Mouse (Mus musculus): ENCODE measurements around the gene Chac1. TPM values are rescaled to one million over a fixed set of nuclear protein-coding genes. Genes with fewer than 3 reads are reported as not detected.

Gene Chac1
- polyA plus RNA-seq (2016; fragmentation: Nextera tagmentation; extraction: Ambion mirVana): 2.4 and 2.7 TPM in 2 replicates

- ATAC-seq (ENCODE audit: low FRiP score): peak; percentile 96
- Histone ChIP-seq H3K9ac (peak within 1 kb of the TSS; percentile 58), H3K27ac (no peak within 1 kb of the TSS), H3K27me3 (peaks cover 36% of the 10 kb centered on the region), H3K4me1 (peaks cover 14% of the 10 kb centered on the region), H3K4me2 (peak within 1 kb of the TSS; percentile 89), H3K4me3 (replicated peaks) (peak within 1 kb of the TSS; percentile 61), H3K36me3 (replicated peaks) (no peaks in the 10 kb centered on the region), H3K9me3 (no peaks in the 10 kb centered on the region)
- WGBS: 5% methylated on average over 58 of the region's 58 CpGs
These were observed at the start of gene Chac1 for GRCm38 (mm10) chr2:119350555-119351486. Gene Chac1, plus strand, starts transcription at chr2:119351229.

GRCm38 (mm10) chr2:119302876-119303275 lies 48.2 kb upstream of the Chac1 start:
- Histone ChIP-seq H3K4me2 (no peak overlapping the region), H3K4me3 (replicated peaks) (no peak overlapping the region), H3K27ac (no peak overlapping the region), H3K9me3 (no peaks in the 10 kb centered on the region), H3K4me1 (peaks cover 34% of the 10 kb centered on the region), H3K9ac (no peak overlapping the region), H3K27me3 (no peaks in the 10 kb centered on the region), H3K36me3 (replicated peaks) (peaks cover 19% of the 10 kb centered on the region)
- 70% methylated on average over 6 of the region's 6 CpGs for WGBS
- ATAC-seq (ENCODE audit: low FRiP score): no peak

DNA sequence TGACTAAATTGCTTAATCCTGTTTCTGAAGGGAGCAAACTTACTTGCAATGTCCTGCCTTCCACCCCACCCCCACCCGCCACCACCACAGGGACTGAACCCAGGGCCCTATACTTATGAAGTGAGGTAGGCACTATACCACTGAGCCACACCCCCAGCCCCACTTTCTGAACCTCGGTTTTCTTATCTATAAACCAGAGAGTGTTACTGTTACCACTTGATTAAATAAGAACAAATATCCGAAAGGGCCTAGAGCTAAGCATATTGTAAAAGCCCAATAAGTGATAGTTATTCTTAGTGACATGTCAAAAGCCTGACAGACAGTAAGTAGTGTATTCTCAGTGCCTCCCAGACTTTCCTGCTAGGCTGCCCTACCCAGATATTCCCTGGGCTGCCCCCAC lies 46.6 kb upstream of the Chac1 start:
- 56% methylated on average over 3 of the region's 3 CpGs for WGBS
- Histone ChIP-seq H3K4me3 (replicated peaks) (no peak overlapping the region), H3K27me3 (no peaks in the 10 kb centered on the region), H3K9me3 (no peaks in the 10 kb centered on the region), H3K9ac (no peak overlapping the region), H3K27ac (no peak overlapping the region), H3K36me3 (replicated peaks) (0 out of 2 replicates have a peak, but pooled peaks cover 5% of the 10 kb centered on the region), H3K4me2 (no peak overlapping the region), H3K4me1 (peaks cover 34% of the 10 kb centered on the region)
- ATAC-seq (ENCODE audit: low FRiP score): no peak

DNA sequence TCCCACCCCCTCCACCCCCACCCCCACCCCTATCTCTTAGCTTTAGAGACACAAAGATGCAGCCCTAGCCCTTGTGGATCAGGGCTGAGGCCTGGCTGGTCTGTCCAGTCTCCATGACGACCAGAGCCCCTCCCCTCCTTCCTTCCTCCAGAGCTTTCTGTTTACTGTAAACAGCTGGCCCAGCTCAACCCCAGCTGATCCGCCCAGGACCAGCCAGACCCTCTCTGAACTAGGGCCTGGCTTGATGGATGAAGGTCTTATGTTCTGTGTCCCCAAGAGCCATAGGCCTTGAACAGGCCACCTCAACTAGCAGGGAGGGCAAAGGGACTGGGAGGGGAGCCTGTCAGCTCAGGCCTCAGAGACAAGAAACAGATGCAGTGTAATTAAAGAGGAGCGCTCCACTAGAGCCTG lies 46.2 kb upstream of the Chac1 start:
- Histone ChIP-seq H3K4me1 (peaks cover 32% of the 10 kb centered on the region), H3K27me3 (no peaks in the 10 kb centered on the region), H3K4me3 (replicated peaks) (no peak overlapping the region), H3K4me2 (no peak overlapping the region), H3K9me3 (no peaks in the 10 kb centered on the region), H3K27ac (peak overlapping the region; percentile 31; the same call in 1 of the 2 replicates), H3K9ac (no peak overlapping the region), H3K36me3 (replicated peaks) (0 out of 2 replicates have a peak, but pooled peaks cover 1% of the 10 kb centered on the region)
- ATAC-seq (ENCODE audit: low FRiP score): peak; percentile 73
- 19% methylated on average over 3 of the region's 3 CpGs for WGBS

DNA sequence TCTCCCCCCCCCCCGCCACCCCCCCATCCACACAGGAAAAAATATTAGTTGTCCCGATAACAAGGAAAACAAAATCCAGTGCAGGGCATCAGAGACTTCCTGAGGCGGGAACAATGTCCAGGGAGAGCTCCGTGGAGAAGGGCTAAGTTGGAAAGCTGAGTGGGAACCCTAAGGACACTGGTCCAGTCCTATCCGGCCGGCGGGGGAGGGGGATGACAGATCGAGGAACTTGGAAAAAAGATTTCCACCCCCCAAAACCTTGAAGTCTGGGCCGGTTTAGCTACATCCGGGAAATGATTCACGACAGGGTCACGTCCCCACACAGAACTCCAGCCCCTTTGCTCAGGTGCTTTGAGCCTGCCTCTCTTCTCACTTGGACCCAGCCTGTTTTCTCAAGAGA lies 39.5 kb upstream of the Chac1 start:
- H3K9ac ChIP-seq: no peak overlapping the region
- H3K4me1 ChIP-seq: peaks cover 17% of the 10 kb centered on the region
- H3K4me2 ChIP-seq: no peak overlapping the region
- ATAC-seq (ENCODE audit: low FRiP score): no peak
- no peak overlapping the region for H3K4me3 ChIP-seq (replicated peaks)
- peaks cover 60% of the 10 kb centered on the region for H3K27me3 ChIP-seq
- no peaks in the 10 kb centered on the region for H3K9me3 ChIP-seq
- no peak overlapping the region for H3K27ac ChIP-seq
- WGBS: 57% methylated on average over 11 of the region's 12 CpGs
- no peaks in the 10 kb centered on the region for H3K36me3 ChIP-seq (replicated peaks)

DNA sequence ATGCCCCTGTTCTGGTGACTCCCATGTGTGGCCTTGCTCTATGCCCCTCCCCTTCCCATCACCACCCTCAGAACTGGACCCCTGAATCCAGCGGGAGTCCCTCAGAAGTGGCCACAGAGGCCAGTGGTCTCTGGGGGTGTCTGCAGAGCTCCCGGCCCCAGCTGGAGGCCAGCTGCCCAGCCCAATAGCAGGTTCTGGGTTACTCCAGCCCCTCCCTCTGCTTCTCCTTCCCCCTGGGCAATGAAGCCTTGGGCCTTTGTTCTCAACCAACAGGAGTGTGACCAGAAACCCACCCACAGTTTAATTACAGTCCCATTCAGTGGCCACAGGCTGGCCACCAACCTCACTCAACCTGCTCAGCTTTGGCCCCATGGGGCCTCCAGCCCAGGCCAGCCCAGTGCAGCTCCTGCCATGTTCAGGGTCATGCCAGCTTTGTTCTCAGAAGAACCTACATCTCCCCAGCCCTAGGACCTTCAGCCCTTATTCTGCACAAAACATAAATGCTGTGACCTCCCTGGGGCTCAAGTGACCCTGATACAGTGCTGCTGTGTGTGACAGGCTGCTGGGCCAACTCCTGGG lies 38.6 kb upstream of the Chac1 start:
- ATAC-seq (ENCODE audit: low FRiP score): 0 out of 2 replicates have a peak, but pooled peaks have one; percentile 15
- no peak overlapping the region for H3K27ac ChIP-seq

DNA sequence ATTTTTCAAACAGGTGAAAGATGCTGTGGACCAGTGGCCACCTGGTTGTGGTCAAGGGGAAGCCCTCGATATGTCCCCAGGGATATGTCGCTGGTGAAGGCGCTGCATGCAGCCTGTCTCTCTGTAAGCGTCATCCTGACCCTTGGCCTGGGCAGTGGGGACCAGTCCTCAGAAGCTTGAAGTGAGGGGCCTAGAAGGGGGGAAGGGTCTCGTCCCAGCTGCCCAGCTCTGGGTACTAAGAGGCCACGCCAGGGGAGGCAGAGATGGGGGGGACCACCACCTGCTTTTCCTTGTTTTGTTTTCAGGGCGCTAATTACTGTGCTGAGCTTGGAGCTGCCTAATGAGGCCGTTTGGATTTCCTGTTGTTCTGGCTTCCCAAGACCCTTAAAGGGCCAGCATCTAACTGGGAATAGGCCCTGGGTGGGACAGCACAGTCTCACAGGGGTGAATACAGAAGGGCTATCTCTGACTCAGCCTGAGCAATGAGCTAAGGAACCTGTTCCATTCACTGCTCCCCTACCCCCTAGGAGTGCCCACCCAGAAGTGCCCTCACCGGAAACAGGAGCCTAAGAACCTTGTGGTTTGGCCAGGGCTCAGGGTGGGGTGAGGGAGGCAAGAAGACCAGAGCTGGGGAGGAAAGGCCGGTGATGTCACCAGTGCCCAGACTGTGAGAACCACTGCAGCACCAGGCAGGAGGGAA lies 37.1 kb upstream of the Chac1 start:
- Histone ChIP-seq H3K4me1 (peaks cover 17% of the 10 kb centered on the region), H3K4me2 (0 out of 2 replicates have a peak overlapping the region, but pooled peaks have one; percentile 23), H3K27ac (no peak overlapping the region), H3K27me3 (peaks cover 84% of the 10 kb centered on the region), H3K4me3 (replicated peaks) (no peak overlapping the region), H3K36me3 (replicated peaks) (no peaks in the 10 kb centered on the region), H3K9me3 (no peaks in the 10 kb centered on the region), H3K9ac (no peak overlapping the region)
- WGBS: 21% methylated on average over 10 of the region's 10 CpGs
- ATAC-seq (ENCODE audit: low FRiP score): peak; percentile 52

More for the DNA sequence above, 38.6 kb upstream of the Chac1 start:
- Histone ChIP-seq H3K36me3 (replicated peaks) (no peaks in the 10 kb centered on the region), H3K9me3 (no peaks in the 10 kb centered on the region), H3K4me3 (replicated peaks) (no peak overlapping the region), H3K9ac (no peak overlapping the region), H3K4me1 (peaks cover 17% of the 10 kb centered on the region), H3K27me3 (peaks cover 70% of the 10 kb centered on the region), H3K4me2 (no peak overlapping the region)
- 45% methylated on average over 2 of the region's 2 CpGs for WGBS

DNA sequence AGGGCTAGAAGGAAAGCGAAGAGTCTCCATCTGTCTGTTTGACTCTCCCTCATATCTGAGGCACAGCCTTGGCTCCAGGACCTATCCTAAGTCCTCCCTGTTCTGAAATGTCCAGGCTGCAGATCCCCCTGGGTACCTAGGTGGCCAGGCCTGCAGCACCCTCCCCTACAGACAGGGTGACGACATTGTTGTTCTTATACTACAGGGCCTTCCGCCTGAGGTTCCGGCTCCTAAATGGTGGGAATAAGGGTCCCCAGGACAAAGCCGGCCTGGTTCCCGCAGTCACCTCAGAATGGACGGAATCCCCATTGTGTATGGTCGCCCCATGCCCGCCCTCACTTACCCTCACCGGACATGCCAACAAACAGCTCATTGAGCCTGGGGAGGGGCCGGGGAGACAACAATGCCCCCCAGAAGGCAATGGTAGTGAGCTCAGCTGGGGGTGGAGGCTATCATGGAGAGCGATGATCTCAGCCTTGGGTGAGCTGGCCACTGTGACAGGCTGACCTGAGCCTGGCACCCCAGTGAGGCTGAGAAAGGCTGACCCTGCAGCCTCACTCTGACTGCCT lies 36.2 kb upstream of the Chac1 start:
- no peak overlapping the region for H3K9ac ChIP-seq
- H3K27ac ChIP-seq: no peak overlapping the region
- peaks cover 92% of the 10 kb centered on the region for H3K27me3 ChIP-seq
- peaks cover 17% of the 10 kb centered on the region for H3K4me1 ChIP-seq
- H3K4me2 ChIP-seq: no peak overlapping the region
- ATAC-seq (ENCODE audit: low FRiP score): no peak
- H3K9me3 ChIP-seq: no peaks in the 10 kb centered on the region
- WGBS: 45% methylated on average over 12 of the region's 12 CpGs
- no peak overlapping the region for H3K4me3 ChIP-seq (replicated peaks)
- no peaks in the 10 kb centered on the region for H3K36me3 ChIP-seq (replicated peaks)

DNA sequence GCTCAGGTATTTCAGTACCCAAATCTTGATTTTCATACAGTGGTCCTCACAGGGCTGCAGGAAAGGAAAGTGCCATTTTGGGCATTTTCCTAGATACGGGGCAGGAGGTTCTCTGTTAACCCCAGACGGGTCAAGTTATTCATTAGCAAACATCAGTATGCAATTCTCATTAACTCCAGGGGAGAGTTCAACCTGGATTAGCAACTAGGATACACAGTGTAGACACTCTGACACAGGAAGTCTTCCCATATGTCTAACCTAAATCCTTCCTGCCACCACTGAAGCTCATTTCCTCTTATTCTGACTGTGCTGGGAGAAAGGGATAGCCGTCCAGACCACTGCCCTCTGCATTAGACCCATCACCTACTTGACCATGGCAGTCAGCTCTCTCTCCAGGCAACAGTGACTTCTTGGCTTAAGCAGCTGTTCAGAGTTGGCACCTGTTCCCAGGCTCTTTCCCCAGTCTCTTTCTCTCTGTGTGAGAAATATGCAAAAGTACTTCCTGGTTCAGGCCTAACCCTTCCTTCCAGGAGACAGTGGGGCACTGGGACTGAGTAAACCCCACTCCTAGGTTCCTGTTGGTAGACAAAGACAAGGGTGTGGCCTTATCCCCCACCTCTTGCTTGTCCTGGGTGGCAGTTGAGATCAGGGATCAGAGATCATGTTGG lies 32.9 kb upstream of the Chac1 start:
- ATAC-seq (ENCODE audit: low FRiP score): no peak
- Histone ChIP-seq H3K9ac (no peak overlapping the region), H3K4me2 (no peak overlapping the region), H3K36me3 (replicated peaks) (no peaks in the 10 kb centered on the region), H3K4me1 (peaks cover 37% of the 10 kb centered on the region), H3K4me3 (replicated peaks) (no peak overlapping the region), H3K27ac (no peak overlapping the region), H3K27me3 (peaks cover 97% of the 10 kb centered on the region), H3K9me3 (no peaks in the 10 kb centered on the region)
- 71% methylated on average over 3 of the region's 3 CpGs for WGBS

DNA sequence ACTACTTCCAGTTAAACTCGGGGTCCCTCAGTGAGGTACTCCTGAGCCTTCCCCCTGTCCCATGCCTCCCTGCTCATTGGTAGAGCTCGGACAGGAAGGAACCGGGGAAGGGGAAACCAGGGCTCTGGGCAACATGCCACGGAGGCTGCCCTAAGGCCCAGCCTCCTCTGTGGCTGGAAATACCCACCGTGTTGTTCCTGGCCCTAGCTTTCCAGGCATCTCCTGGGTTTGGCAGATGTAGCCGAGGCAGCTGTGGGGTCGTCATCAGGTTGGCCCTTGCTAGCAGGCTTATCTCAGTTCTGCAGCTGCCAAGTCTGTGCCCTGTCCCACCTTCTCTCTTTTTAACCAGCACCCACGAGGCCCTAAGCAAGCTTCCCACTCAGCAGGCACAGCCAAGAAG lies 30.5 kb upstream of the Chac1 start:
- WGBS: 75% methylated on average over 8 of the region's 8 CpGs
- no peaks in the 10 kb centered on the region for H3K36me3 ChIP-seq (replicated peaks)
- no peak overlapping the region for H3K4me3 ChIP-seq (replicated peaks)
- H3K9ac ChIP-seq: no peak overlapping the region
- no peak overlapping the region for H3K4me2 ChIP-seq
- no peak for ATAC-seq (ENCODE audit: low FRiP score)
- no peak overlapping the region for H3K27ac ChIP-seq
- H3K9me3 ChIP-seq: no peaks in the 10 kb centered on the region
- H3K4me1 ChIP-seq: peaks cover 49% of the 10 kb centered on the region
- H3K27me3 ChIP-seq: peaks cover 99% of the 10 kb centered on the region

DNA sequence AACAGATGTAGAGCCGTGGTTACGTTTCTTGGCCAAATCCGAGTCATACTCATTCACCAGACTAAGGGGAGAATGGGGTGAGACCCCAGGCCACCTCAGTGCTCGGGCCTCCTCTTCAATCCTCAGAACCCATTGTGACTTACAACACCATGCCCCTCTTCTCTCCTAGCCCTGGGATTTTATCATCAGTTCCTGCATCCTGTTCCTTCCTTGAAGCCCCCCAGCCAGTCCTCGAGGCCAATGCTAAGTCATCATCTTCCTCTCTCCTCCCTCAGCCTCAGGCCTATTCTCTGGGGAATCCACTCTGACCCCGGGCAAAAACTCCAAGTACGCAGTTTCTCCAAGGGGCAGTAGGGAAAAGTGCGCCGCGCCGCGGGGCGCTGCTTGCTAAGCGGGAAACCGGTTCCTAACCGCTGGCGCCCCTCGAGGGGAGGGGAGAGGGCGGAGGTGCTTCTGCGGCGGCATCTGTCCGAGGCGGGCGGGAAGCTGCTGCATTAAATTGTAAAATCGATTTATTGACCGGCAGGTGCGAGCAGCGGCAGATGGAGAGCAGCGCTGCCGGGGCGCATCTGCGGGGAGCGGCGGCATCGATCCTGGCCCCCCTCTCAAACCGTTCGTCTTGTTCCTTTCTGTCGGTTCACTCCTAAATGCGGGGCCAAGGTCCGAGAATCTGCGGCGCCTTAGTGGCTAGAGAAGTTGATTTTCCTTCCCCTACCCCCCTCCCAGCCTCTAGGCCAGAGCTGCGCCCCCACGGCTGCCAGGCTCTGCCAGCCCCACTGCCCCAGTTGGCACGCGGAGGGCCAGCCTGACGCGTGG lies 29.1 kb upstream of the Chac1 start:
- peak overlapping the region; percentile 51 for H3K27ac ChIP-seq
- peak; percentile 15; the same call in 1 of the 2 replicates for ATAC-seq (ENCODE audit: low FRiP score)
- H3K4me1 ChIP-seq: peaks cover 63% of the 10 kb centered on the region
- 2% methylated on average over 48 of the region's 48 CpGs for WGBS
- H3K36me3 ChIP-seq (replicated peaks): no peaks in the 10 kb centered on the region
- H3K4me3 ChIP-seq (replicated peaks): peak overlapping the region; percentile 29
- 0 out of 2 replicates have a peak overlapping the region, but pooled peaks have one; percentile 9 for H3K9ac ChIP-seq
- no peaks in the 10 kb centered on the region for H3K9me3 ChIP-seq
- H3K27me3 ChIP-seq: peaks cover 99% of the 10 kb centered on the region
- peak overlapping the region; percentile 52 for H3K4me2 ChIP-seq
